Mouse (Mus musculus) heart, adult 2 months (tissue): ENCODE results near the gene Nell2.

Experiments used
- EP300 ChIP-seq: fragments of 200-500 bp; IDR thresholded peaks from 2 replicates; pipeline ENCODE4 v1.6.1; 2011; ENCODE audit warnings: low read depth, low read length, control low read depth; ENCODE audit not compliant: insufficient read depth
- POLR2A ChIP-seq: fragments of 200-500 bp; IDR thresholded peaks from 2 replicates; pipeline ENCODE4 v1.6.1; 2011; ENCODE audit warnings: mild to moderate bottlenecking, low read depth, low read length, control low read depth; ENCODE audit not compliant: insufficient read depth

- TF ChIP-seq POLR2A = no peak
- no peak for TF ChIP-seq EP300
These were observed 457.5 kb downstream of the Nell2 start for GRCm38 (mm10) chr15:95070881-95071280.
